Comparison of ENCODE assay signal across 20 mouse cellular contexts in the genomic region with DNA sequence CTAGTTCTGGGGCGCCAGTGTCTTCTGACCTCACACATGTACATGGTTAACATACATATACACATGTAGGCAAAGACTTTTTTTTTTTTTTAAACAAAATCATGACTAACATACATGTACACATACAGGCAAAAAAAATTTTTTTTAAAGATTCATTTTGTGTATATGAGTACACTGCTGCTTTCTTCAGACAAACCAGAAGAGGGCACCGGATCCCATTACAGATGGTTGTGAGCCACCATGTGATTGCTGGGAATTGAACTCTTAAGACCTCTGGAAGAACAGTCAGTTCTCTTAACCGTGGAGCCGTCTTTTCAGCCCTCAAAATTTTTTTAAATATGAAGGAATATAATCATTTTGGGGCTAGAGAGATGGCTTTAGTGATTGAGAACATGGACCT. TPM values are rescaled to one million over a fixed set of nuclear protein-coding genes. Genes with fewer than 3 reads are reported as not detected.
DNase-seq lines count a peak whose midpoint lies in the region; ATAC-seq and TF ChIP-seq lines count a peak whose summit lies in the region.
"Had no signal": no experiment of that assay in that cellular context is flagged by ENCODE, and none has a peak within 500 bp of the region (broad histone marks: within the 10 kb centered on the region; RNA-seq: fewer than 3 reads in every experiment).

No protein-coding gene starts in this region.

- ATAC-seq in heart, postnatal 0 days (ENCODE audit: insufficient read depth, low read depth), result no peak
- ATAC-seq in heart, embryonic 12.5 days (ENCODE audit: insufficient number of reproducible peaks, low FRiP score), result no peak
- no peak for ATAC-seq in liver, postnatal 0 days
- no peak for ATAC-seq in liver, embryonic 12.5 days
- ATAC-seq: CD4-positive, CD25-positive, alpha-beta regulatory T cell, adult 4 months; forebrain, embryonic 13.5 days; inflammation-experienced regulatory T-cells, adult 6 months had no signal

- no peaks in the 10 kb centered on the region for H3K4me1 ChIP-seq in heart, postnatal 0 days (ENCODE audit: control insufficient read depth, insufficient read depth)
- no peaks in the 10 kb centered on the region for H3K4me1 ChIP-seq in heart, embryonic 12.5 days (replicated peaks)
- H3K4me1 ChIP-seq in liver, postnatal 0 days (ENCODE audit: insufficient read depth), result no peaks in the 10 kb centered on the region
- H3K4me1 ChIP-seq in liver, embryonic 12.5 days, result no peaks in the 10 kb centered on the region
- H3K4me1 ChIP-seq in CH12.LX (ENCODE audit: control insufficient read depth in 1 of 2, insufficient read depth in 2 of 2), result no peaks in the 10 kb centered on the region
- H3K4me1 ChIP-seq: embryonic facial prominence, embryonic 15.5 days; forebrain, embryonic 13.5 days; heart, embryonic 13.5 days had no signal

- DNase-seq in heart, postnatal 0 days (ENCODE audit: low spot score), result no peak
- DNase-seq in liver, postnatal 0 days, result no peak
- no peak for DNase-seq in CH12.LX (ENCODE audit: extremely low read depth)
- DNase-seq in brain, embryonic 14.5 days (ENCODE audit: low read depth), result no peak
- DNase-seq in thymus, postnatal 10 days (ENCODE audit: low spot score in 2 of 2), result no peak
- DNase-seq in urinary bladder, adult 2 months (ENCODE audit: low spot score), result no peak
- DNase-seq: cerebellum, postnatal 14 days; embryo, embryonic 11 days; kidney, postnatal 10 days; liver; lung, adult 2 months; midbrain, embryonic 14.5 days; thymus, adult 2 months had no signal

- dilution Hi-C loops in CH12.LX (cut with MboI; ENCODE audit: extremely low pct_ligation_motif_present, extremely low pct_unique_long_range_greater_than_20kb, low sequenced_read_pairs), result no loop called here

- TF ChIP-seq CTCF in heart, postnatal 0 days (IDR thresholded peaks at IDR 0.05; ENCODE audit: low read depth), result peak; percentile 12; the same call in 1 of the 2 replicates
- peak; percentile 27 for TF ChIP-seq CTCF in liver, postnatal 0 days (IDR thresholded peaks at IDR 0.05; ENCODE audit: low read depth)
- peak in 1 of 2 experiments; percentile 42; a peak in 2 of 4 replicates for TF ChIP-seq CTCF in CH12.LX (conservative IDR thresholded peaks at IDR 0.05 in 1 of 2, IDR thresholded peaks at IDR 0.05 in 1 of 2; ENCODE audit: low read depth in 2 of 2, low read length in 2 of 2)
- TF ChIP-seq CTCF in brain, embryonic 14.5 days (IDR thresholded peaks at IDR 0.05; ENCODE audit: borderline replicate concordance, extremely low read depth, insufficient read depth, insufficient read length), result 0 out of 2 replicates have a peak, but pooled peaks have one; percentile 11

- TF ChIP-seq POLR2A in CH12.LX (IDR thresholded peaks at IDR 0.05; ENCODE audit: low read depth, low read length), result no peak
- TF ChIP-seq POLR2A in brain, embryonic 14.5 days (IDR thresholded peaks at IDR 0.05; ENCODE audit: borderline replicate concordance, extremely low read depth, insufficient read depth, insufficient read length, poor library complexity, severe bottlenecking), result no peak

- no peak overlapping the region for H3K9ac ChIP-seq in heart, postnatal 0 days (replicated peaks; ENCODE audit: low read depth, low read length)
- no peak overlapping the region for H3K9ac ChIP-seq in heart, embryonic 12.5 days
- H3K9ac ChIP-seq in liver, postnatal 0 days (replicated peaks), result no peak overlapping the region
- no peak overlapping the region for H3K9ac ChIP-seq in liver, embryonic 12.5 days
- H3K9ac ChIP-seq in CH12.LX (ENCODE audit: insufficient read depth, low read depth), result no peak overlapping the region
- H3K9ac ChIP-seq: embryonic facial prominence, embryonic 15.5 days; forebrain, embryonic 13.5 days; heart, embryonic 13.5 days had no signal

- peak; percentile 1; the same call in 1 of the 2 replicates for TF ChIP-seq RAD21 in CH12.LX (IDR thresholded peaks at IDR 0.05; ENCODE audit: low read depth, low read length)

- H3K27ac ChIP-seq in heart, postnatal 0 days (ENCODE audit: low read depth), result no peak overlapping the region
- H3K27ac ChIP-seq in heart, embryonic 12.5 days (ENCODE audit: poor library complexity, severe bottlenecking), result no peak overlapping the region
- H3K27ac ChIP-seq in liver, postnatal 0 days (ENCODE audit: low read depth), result no peak overlapping the region
- no peak overlapping the region for H3K27ac ChIP-seq in liver, embryonic 12.5 days
- no peak overlapping the region for H3K27ac ChIP-seq in CH12.LX (ENCODE audit: insufficient read depth, low read depth)
- H3K27ac ChIP-seq: embryonic facial prominence, embryonic 15.5 days; forebrain, embryonic 13.5 days; heart, embryonic 13.5 days had no signal

- no peak for TF ChIP-seq EP300 in heart, postnatal 0 days (IDR thresholded peaks at IDR 0.05; ENCODE audit: low read depth)
- TF ChIP-seq EP300 in liver, postnatal 0 days (IDR thresholded peaks at IDR 0.05; ENCODE audit: low read depth), result no peak
- TF ChIP-seq EP300 in CH12.LX (IDR thresholded peaks at IDR 0.05; ENCODE audit: low read length), result no peak

- H3K79me2 ChIP-seq in CH12.LX (replicated peaks; ENCODE audit: control insufficient read depth, extremely low read depth, insufficient read depth, poor library complexity, severe bottlenecking), result peaks cover 8% of the 10 kb centered on the region; the same call in 1 of the 2 replicates

- 90% methylated on average over 4 of the region's 4 CpGs for WGBS in heart, postnatal 0 days
- WGBS in heart, embryonic 12.5 days, result 94% methylated on average over 4 of the region's 4 CpGs
- 89% methylated on average over 4 of the region's 4 CpGs for WGBS in liver, postnatal 0 days (ENCODE audit: insufficient replicate concordance)
- 83% methylated on average over 4 of the region's 4 CpGs for WGBS in liver, embryonic 12.5 days (ENCODE audit: insufficient replicate concordance)

- in situ Hi-C loops in CH12.LX (cut with MboI; ENCODE audit: low pct_ligation_motif_present, low pct_unique_long_range_greater_than_20kb, low sequenced_read_pairs), result no loop called here

- no peaks in the 10 kb centered on the region for H3K27me3 ChIP-seq in heart, postnatal 0 days (ENCODE audit: control insufficient read depth, insufficient read depth, low read length)
- H3K27me3 ChIP-seq in heart, embryonic 12.5 days (replicated peaks), result no peaks in the 10 kb centered on the region
- H3K27me3 ChIP-seq in liver, postnatal 0 days (ENCODE audit: insufficient read depth, low read length), result no peaks in the 10 kb centered on the region
- H3K27me3 ChIP-seq in liver, embryonic 12.5 days (replicated peaks), result no peaks in the 10 kb centered on the region
- H3K27me3 ChIP-seq in CH12.LX (replicated peaks), result no peaks in the 10 kb centered on the region
- H3K27me3 ChIP-seq: embryonic facial prominence, embryonic 15.5 days; forebrain, embryonic 13.5 days; heart, embryonic 13.5 days had no signal

- no peak overlapping the region for H3K4me3 ChIP-seq in heart, postnatal 0 days (ENCODE audit: low read depth, low read length)
- H3K4me3 ChIP-seq in heart, embryonic 12.5 days, result no peak overlapping the region
- H3K4me3 ChIP-seq in liver, postnatal 0 days (ENCODE audit: low read depth, low read length), result no peak overlapping the region
- H3K4me3 ChIP-seq in liver, embryonic 12.5 days, result no peak overlapping the region
- H3K4me3 ChIP-seq in CH12.LX (replicated peaks in 1 of 3; ENCODE audit: low read depth in 2 of 3, low read length in 2 of 3, poor library complexity in 1 of 3), result no peak overlapping the region
- H3K4me3 ChIP-seq: embryonic facial prominence, embryonic 15.5 days; forebrain, embryonic 13.5 days; heart, embryonic 13.5 days had no signal

- H3K4me2 ChIP-seq in heart, postnatal 0 days (ENCODE audit: low read depth, low read length), result no peak overlapping the region
- H3K4me2 ChIP-seq in heart, embryonic 12.5 days, result no peak overlapping the region
- no peak overlapping the region for H3K4me2 ChIP-seq in liver, postnatal 0 days (ENCODE audit: low read depth, low read length)
- no peak overlapping the region for H3K4me2 ChIP-seq in liver, embryonic 12.5 days
- no peak overlapping the region for H3K4me2 ChIP-seq in CH12.LX (ENCODE audit: insufficient read depth, low read depth, poor library complexity, severe bottlenecking)
- H3K4me2 ChIP-seq: embryonic facial prominence, embryonic 15.5 days; forebrain, embryonic 13.5 days; heart, embryonic 13.5 days had no signal

- H3K9me3 ChIP-seq in heart, postnatal 0 days (replicated peaks; ENCODE audit: control insufficient read depth, low read length), result no peaks in the 10 kb centered on the region
- H3K9me3 ChIP-seq in heart, embryonic 12.5 days (replicated peaks), result no peaks in the 10 kb centered on the region
- H3K9me3 ChIP-seq in liver, postnatal 0 days (ENCODE audit: low read length), result no peaks in the 10 kb centered on the region
- H3K9me3 ChIP-seq in liver, embryonic 12.5 days (replicated peaks), result no peaks in the 10 kb centered on the region
- no peaks in the 10 kb centered on the region for H3K9me3 ChIP-seq in CH12.LX (replicated peaks; ENCODE audit: low read length)
- H3K9me3 ChIP-seq: embryonic facial prominence, embryonic 15.5 days; forebrain, embryonic 13.5 days; heart, embryonic 13.5 days had no signal

- peaks cover 70% of the 10 kb centered on the region for H3K36me3 ChIP-seq in heart, postnatal 0 days (replicated peaks; ENCODE audit: control insufficient read depth, insufficient read depth, low read length)
- peaks cover 61% of the 10 kb centered on the region for H3K36me3 ChIP-seq in heart, embryonic 12.5 days
- H3K36me3 ChIP-seq in liver, postnatal 0 days (replicated peaks; ENCODE audit: insufficient read depth, low read length), result peaks cover 70% of the 10 kb centered on the region
- H3K36me3 ChIP-seq in liver, embryonic 12.5 days, result peaks cover 92% of the 10 kb centered on the region
- peaks cover 37 to 79% of the 10 kb centered on the region in 2 experiments for H3K36me3 ChIP-seq in CH12.LX (replicated peaks in 1 of 2; ENCODE audit: control insufficient read depth in 1 of 2, insufficient read depth in 1 of 2, low read length in 1 of 2)

RNA-seq across cellular contexts. Expression of a gene that starts 39.6 kb away (rescaled TPM):
- 0.04 and 1.7 TPM in 2 replicates for total RNA-seq in heart, postnatal 0 days (2014; rRNA removed; ENCODE audit: low replicate concordance)
- polyA plus RNA-seq in heart, postnatal 0 days (2015; fragmentation: Nextera tagmentation; extraction: Ambion mirVana), result 0.20 and 0.25 TPM in 2 replicates
- polyA plus RNA-seq in heart, embryonic 12.5 days (2016; fragmentation: Nextera tagmentation; extraction: Ambion mirVana), result 0.14 and 0.27 TPM in 2 replicates
- not detected in 2 replicates for polyA plus RNA-seq in liver, postnatal 0 days (2015; fragmentation: Nextera tagmentation; extraction: Ambion mirVana)
- polyA plus RNA-seq in liver, embryonic 12.5 days (2016; fragmentation: Nextera tagmentation; extraction: Ambion mirVana), result 0.06 and 0.10 TPM in 2 replicates
- total RNA-seq in CH12.LX (2012; rRNA removed), result 0.34 and 0.76 TPM in 2 replicates
- total RNA-seq in CH12.LX (2014; rRNA removed), result 0.12 and 0.22 TPM in 2 replicates
- 0.19 and 0.27 TPM in 2 replicates for polyA plus RNA-seq in CH12.LX (2012; ENCODE audit: insufficient read length, low read depth)
- polyA plus RNA-seq in brain, embryonic 14.5 days (2012; rRNA removed), result 0.18 and 0.36 TPM in 2 replicates
- polyA plus RNA-seq in urinary bladder, adult 2 months (2012; rRNA removed), result 5.1 and 5.5 TPM in 2 replicates
- polyA plus RNA-seq: CD4-positive, CD25-positive, alpha-beta regulatory T cell, adult 4 months; inflammation-experienced regulatory T-cells, adult 6 months had no signal

RNA-seq across cellular contexts. Expression of a gene that starts 46.3 kb away (rescaled TPM):
- total RNA-seq in heart, postnatal 0 days (2014; rRNA removed; ENCODE audit: low replicate concordance), result 41.0 and 55.8 TPM in 2 replicates
- 23.4 and 23.5 TPM in 2 replicates for polyA plus RNA-seq in heart, postnatal 0 days (2015; fragmentation: Nextera tagmentation; extraction: Ambion mirVana)
- polyA plus RNA-seq in heart, embryonic 12.5 days (2016; fragmentation: Nextera tagmentation; extraction: Ambion mirVana), result 34.4 and 37.4 TPM in 2 replicates
- 18.0 and 19.1 TPM in 2 replicates for polyA plus RNA-seq in liver, postnatal 0 days (2015; fragmentation: Nextera tagmentation; extraction: Ambion mirVana)
- polyA plus RNA-seq in liver, embryonic 12.5 days (2016; fragmentation: Nextera tagmentation; extraction: Ambion mirVana), result 27.4 and 27.5 TPM in 2 replicates
- total RNA-seq in CH12.LX (2012; rRNA removed), result 62.0 and 62.5 TPM in 2 replicates
- total RNA-seq in CH12.LX (2014; rRNA removed), result 92.5 and 99.9 TPM in 2 replicates
- 173 and 183 TPM in 2 replicates for polyA plus RNA-seq in CH12.LX (2012; ENCODE audit: insufficient read length, low read depth)
- 103 and 149 TPM in 2 replicates for polyA plus RNA-seq in brain, embryonic 14.5 days (2012; rRNA removed)
- 160 and 174 TPM in 2 replicates for polyA plus RNA-seq in urinary bladder, adult 2 months (2012; rRNA removed)
